Mouse (Mus musculus): Measurements from ENCODE around the gene Crygc.

Crygc gene

DNA sequence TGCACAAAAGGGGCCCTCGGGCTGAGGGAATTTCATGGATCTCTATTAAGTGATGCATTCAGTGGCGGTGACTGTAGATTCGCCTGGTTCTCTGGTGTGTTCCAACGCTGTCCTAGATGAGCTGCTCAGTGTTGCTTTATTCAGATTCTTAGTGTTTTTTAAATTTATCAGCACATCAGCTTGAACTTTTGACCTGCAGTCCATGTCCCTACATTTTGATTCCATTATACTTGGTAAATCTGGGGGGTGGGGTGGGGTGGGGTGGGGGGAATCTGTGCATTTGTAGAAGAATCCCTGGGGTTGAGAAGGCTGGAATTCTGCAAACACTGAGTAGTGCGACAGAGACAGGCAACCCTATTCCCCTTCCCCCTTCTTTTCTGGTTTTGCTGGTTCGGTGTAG, at the start of gene Crygc:
Gene Crygc (minus strand): TSS at position 101 of the 400 bp plus-strand sequence.
- no peak for DNase-seq

DNA sequence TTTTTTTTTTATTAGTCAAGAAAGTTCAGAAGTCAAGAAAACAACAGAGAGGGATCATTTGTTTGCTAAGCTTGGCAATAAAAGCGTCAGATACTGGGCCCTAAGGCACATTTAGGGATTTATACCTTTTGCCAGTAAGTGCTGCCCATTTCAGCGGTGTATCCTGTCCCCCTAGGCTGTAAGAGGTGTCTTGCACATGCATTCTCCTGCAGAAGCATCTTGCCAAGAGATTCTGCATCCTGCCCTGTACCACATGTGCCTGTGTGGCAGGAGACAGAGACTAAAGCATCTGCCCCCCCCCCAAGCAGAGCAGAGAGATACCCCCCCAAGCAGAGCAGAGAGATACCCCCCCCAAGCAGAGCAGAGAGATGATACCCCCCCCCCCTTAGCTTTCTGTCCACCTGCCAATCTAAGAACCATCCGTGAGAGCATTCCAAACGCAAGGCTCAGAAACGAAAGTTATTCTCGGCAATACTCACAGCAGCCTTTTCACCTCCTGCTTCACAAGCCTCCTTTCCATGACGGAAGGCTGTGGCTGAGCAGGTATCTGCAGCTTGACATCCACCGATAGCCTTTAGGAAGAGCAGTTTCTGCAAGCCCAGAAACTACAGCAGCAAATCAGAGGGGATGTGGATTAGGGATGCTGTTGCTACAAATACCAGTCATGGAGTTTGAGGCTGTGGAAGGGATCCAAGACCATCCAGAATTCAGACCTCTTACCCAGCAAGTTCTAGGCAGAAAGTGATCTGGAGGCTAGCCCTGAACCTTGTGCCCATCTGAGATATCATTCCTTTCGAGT, 49.3 kb upstream of the Crygc start, which contains the start of gene D630023F18Rik:
Gene D630023F18Rik (minus strand): TSS at position 641 of the 799 bp plus-strand sequence.
- DNase-seq = no peak

DNA sequence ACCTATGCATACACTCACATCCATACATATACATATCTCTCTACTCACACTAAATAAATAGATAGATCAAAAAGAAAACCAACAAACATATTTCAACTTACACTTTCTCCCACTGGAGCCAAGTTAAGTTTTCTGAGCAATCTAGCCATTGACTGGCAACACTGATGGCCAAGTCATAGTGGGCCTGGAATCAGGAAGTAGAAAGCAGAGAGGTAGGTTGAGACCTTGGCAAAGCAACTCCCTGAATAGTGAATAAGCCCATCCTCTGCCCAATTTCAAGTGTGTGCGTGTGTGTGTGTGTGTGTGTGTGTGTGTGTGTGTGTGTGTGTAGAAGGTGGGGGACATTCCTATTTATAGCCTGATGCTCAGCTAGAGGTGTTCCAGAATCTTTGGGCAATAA, 45.9 kb upstream of the Crygc start, which contains the start of gene Gm28845:
Gene Gm28845 (minus strand): TSS at position 121 of the 400 bp plus-strand sequence.
- DNase-seq = no peak

DNA sequence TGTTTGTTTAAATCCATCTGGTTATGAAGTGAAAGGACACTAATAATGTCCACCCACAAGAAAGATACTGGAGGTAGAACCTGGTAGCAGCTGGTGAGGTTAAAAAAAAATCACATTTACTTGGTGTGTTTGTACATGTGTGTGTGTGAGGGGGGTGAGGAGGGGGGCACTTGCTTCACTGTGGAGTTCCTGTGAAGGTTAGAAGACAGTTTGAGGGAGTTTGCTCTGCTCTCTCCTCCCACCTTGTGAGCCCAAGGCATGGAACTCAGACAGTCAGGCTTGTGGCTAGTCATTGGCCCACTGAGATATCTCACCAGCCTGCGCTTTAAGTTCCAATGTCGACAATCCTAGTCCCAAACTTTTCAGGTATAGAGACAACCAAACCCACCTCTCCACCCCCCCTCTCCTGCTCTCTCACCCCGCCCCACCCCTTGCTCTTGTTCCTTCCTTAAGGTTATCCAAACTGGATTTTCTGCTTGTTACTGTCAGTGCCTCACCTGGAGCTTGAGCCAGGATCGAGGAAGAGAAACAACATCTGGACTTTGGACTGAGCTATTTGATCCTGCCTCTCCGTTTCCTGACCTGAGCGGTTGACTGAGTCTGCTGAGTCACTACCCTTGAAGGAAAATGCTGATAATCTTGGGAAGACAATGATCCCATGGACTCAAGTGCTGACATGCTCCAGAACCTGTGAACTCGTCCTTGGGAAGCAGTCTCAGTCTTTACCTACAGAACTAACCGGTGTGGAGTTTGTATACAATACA, 44.8 kb upstream of the Crygc start:
- peak; percentile 74 for DNase-seq

DNA sequence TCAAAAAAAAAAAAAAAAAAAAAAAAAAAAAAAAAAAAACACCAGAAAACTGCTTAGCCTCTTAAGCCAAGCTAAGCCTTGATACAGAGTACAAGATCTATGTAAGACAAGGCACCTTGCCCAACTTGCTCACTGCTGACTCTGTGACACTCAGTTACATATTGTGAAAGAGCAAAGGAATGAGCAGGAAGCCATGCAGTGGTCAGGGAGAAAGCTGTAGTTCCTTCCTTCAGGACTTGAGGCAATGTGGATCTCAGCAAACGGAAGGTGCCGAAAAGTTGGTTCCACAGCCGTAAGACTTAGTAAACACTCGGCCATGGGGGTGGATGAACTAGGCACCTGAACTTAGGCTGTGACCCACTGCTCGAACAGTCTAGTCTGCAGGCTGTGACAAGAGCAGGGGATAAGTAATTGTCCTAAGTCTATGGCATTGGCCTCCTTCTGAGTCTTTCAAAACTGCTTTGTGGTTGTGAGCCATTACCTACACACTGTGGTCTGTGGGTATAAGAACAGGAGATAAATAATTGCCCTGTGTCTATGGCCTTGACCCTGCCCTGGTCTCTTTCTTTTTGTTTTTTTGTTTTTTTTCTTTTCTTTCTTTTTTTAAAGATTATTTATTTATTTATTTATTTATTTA, 40.2 kb upstream of the Crygc start:
- no peak for DNase-seq

DNA sequence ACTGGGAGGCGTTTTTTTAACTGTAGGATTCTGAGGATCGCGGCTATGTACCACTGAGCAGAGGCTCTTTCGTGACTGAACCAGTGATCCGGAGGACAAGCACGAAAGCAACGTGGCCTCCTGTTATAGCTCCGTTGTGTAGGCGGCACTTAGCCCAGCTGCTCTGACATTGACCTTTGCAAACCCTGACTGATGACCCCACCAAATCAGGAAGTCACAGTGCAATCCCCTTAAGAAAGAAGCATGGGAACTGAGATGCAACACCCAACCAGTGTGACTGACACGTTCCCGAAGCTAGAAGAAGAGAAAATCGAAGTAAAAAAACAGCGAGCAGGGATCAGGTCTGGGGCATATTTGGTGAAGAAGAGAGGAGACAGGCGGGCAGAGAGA, 39.3 kb upstream of the Crygc start:
- DNase-seq = no peak

DNA sequence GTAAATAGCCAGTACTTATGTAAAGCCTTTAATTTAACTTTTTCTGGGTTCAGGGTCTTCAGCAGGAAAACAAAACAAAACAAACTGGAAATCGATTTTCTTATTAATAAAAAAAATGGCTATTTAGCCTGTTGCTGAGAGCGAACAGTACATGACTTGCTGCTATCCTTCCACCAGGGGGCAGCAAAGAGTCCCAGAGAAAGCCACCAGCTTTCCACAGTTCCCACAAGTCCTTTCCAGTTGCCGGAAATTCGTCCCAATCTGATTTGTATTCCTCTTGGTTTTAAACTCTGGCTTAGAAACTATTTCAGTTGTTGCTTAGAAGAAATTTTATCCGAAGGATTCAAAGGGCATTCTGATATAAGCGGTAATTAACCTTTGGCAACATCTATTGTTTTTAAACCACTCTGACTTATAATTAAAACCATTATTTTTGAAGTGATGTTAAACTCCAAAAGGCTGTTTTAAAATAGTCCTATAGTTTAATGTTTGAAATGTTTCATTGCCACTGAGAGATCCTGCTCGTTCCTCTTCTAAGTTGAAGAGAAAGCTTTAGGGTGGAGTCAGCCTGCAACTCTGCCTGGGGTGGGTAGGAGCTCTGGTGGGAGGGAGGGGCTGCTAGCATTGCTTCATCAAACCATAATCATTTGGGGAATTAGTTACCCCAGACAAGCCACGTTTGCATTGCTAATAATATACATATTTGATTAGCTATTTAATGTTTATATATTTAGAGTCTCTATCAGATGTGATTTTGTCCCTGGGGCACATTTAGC, 38.7 kb upstream of the Crygc start:
- DNase-seq = peak; percentile 83

DNA sequence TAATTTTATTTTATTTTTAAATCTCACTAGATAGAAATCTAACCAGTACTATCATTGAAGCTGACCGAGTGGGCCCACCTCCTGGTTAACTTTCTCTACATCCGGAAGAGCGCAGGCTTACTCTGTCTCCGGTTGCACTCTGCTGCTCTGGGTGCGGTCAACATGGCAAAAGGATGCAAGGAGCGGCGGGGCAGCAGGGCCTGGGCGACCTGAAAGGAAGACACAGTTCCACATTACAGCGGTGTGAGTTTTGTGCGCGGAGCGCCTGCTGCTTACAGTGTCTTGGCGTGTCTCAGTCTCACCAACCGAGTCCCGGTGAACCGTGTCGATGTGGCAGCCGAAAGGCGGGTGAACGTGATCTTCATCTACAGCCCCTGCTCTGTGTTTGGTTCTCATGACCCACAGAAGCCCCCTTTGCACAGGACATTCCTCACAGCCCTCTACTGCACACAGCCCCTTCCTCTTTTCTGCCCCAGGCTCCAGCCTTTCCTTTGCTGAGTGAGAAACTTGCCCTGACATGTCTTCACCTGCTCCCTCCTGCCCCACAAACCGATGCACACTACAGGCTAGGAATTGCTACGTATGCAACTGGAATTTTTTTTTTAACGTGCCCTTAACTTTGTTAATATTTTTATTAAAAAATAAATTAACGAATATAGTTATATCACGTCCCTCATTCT, 36.4 kb upstream of the Crygc start:
- no peak for DNase-seq

DNA sequence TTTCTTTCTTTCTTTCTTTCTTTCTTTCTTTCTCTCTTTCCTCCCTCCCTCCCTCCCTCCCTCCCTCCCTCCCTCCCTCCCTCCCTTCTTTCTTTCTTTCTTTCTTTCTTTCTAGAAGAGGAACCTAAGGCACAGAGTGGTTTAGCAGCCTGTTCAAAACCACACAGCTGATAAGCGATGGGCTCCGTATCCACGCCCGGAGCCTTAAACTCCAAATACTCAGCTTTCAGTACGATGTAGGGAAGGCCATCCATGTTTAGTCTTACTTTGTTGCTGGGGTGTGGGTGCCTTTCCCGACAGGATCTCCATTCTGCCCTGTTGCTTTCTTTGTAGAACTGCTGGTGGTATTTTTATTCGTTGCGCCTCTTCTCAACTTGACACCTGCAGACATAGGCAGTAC, 35.7 kb upstream of the Crygc start:
- no peak for DNase-seq

DNA sequence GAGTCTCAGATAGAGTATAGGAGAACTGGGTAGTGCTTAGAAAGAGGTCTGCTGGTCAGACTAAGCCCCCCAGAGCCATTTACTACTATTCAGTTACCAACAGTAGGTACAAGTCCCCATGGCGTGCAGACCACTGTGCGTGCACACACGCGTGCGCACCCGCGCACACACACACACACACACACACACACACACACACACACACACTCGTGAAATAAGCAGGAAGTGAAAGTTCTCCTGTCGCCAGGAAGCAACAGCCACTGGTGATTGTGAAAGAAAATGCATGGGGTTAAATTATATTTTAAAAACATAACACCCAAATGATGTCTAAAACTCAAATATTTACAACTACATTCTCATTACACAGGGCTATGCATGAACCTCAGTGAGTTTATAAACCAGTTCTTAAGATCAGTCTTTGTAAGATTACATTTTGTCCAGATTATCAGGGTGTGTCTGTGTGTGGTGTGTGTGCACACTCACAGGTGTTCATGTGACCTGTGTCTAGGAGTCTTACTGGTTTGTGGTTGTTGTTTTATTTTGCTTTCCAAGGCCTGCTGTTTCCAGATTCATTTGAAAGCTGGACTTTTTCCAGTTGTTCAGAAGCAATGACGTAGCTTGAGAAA, 34.3 kb upstream of the Crygc start:
- DNase-seq = no peak

DNA sequence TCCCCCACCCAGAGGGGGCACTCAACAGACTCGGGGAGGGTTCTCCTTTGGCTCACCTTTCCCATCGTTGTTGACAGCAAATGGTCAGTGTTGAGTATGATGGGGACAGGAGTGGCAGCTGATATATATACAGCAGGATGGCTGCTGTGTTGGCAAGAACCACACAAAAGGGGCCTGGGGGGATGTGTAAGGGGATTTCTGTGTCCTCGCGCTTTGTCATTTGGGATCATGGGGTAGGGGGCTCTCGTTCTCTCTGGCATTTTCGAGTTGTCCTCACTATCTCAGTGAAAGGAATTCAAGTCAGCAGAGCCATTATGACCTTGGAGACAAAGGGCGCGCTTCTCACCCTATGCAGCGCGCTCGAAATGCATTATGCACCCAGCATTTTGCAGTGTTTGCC, 29.8 kb upstream of the Crygc start, which contains the start of gene Cryga:
Gene Cryga (minus strand): TSS at position 101 of the 400 bp plus-strand sequence.
- DNase-seq = no peak

DNA sequence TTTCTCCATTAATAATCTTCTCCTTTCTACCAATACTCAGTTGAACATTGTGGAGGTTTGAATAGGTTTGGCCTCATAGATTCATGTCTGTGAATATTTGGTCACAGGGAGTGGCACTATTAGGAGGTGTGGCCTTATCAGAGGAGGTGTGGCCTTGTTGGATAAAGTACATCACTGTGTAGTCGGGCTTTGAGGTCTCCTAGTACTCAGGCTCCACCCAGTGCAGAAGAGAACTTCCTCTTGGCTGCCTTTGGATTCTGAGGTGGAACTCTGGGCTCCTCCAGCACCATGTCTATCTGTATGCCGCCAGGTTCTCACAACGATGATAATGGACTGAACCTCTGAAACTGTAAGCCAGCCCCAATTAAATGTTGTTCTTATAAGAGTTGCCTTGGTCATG, 23.5 kb upstream of the Crygc start:
- no peak for DNase-seq

DNA sequence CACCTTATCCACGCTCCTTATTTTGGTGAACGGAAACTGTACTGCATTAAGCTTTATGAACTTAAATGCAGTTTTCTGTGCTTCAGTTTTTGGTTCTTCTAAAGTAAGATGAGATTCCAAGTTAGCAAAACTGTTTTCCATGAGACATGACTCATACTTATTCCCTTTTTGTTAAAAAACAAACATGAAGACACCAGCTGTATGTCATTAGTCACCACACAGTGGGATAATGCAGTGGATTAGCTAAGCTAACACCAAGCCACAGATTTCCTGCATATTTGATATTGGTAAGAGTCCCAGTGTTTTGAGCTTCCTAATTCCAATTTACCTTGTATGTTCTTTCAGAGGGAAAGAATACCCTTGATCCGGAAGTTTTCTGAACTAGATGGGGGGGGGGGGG, 18.1 kb upstream of the Crygc start:
- DNase-seq = no peak

DNA sequence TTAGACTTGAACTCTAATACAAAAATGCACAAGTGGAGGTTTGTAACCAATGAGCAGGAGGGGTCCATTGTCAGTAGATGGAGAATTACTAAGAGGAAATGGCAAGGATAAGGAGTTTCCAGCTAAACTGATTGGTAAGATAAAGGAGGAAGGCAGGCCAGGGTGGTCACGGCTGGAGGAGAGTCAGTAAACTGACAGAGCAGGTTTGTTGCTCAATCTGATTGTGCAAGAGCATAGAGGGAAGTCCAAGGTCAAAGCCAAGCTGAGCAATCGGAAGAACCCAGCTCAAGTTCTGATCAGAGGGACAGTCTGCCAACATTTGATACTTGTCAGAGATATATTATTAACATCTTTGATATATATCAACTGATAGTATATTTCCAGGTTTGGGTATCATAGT, 16.9 kb upstream of the Crygc start:
- no peak for DNase-seq

DNA sequence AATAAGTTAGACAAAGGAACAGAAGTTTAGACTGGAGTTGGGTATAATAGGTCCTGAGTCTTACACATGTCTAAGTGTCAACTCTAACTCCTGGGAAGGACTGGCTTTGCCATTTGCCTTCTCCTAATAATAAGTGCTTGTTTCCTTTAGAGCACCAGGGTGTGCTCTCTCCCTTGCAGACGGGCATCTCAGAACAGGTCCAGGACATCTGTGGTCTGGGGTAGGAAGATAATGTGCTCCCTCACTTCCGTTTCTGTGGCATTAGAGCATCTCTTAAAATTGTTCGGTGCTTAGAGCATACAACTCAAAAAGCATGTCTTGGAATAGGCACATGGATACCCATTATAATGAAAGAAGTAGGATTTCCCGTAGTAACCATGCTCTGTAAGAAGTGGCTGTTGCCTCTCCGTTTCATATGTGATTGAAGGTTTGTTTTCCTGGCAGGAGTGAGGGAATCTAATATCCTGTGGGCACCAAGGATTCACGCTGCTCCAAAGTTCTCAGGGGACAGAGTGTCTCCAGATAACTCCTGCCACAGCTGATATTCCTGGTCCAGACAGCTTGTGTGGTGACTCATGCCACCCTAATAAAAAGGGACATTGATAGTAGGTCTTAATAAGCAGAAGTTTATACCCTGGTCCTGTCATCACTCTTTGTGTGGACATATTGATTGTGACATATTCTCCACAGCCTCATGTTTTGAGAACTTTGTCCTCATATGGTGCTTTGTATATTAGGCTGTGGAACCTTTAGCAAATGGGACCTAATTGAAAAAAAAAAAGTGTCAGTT, 15.3 kb upstream of the Crygc start:
- no peak for DNase-seq

DNA sequence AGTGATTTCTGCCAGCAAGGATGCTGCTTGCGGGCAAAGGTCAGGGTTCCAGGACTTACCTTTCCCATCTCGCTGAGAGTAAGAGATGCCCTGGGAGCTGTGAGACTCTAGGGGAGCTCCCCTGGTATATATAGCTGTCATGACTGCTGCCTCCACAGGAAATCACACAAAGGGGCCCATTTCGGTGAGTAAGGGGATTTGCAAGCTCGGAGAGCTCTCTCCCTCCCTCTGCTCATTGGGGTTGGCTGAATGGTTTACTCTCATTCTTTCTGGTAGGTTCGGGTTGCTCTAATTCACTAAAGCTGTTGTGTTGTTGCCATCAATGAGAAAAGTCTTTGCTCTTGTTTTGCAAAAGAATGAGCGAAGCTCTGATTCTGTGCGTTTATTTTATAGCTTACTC, 8.7 kb upstream of the Crygc start, which contains the start of gene Crygb:
Gene Crygb (minus strand): TSS at position 101 of the 400 bp plus-strand sequence.
- DNase-seq = no peak

DNA sequence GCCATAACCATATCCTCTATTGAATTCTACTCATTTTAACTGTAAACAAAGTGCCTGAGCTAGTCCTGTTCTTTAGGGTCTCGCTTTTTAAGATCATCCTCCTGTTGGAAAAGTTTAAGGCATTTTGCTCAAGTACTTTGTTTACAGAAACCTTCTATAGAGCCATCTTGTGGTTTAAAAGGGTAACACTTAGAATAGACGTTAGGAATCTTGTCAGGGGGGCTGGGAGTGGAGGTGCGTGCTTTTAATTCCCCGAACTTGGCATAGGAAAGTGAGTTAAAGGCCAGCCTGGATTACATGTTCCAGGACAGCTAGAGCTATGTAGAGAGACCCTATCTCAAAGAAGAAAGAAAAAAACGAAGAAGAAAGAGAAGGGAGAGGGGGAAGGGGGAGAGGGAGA, 2.1 kb upstream of the Crygc start:
- DNase-seq = no peak

DNA sequence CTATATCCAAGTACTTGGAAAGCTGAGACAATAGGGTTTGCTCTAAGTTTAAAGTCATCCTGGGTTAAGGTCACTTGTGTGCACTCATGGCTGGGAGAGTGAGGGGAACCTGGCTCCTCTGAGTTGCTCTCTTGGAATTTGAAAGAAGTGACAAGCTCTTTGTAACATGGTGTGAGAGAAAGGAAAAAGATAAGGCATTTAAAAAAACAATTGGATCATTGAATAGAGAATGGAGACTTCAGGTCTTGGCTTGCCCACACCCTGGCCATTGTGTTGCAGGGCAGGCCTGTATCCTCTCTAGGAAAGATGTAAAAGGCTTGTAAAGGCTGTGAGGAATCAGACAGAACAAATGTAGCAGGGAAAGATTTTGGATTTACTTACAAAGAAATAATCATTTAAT, 5.6 kb downstream of the Crygc start:
- DNase-seq = no peak

DNA sequence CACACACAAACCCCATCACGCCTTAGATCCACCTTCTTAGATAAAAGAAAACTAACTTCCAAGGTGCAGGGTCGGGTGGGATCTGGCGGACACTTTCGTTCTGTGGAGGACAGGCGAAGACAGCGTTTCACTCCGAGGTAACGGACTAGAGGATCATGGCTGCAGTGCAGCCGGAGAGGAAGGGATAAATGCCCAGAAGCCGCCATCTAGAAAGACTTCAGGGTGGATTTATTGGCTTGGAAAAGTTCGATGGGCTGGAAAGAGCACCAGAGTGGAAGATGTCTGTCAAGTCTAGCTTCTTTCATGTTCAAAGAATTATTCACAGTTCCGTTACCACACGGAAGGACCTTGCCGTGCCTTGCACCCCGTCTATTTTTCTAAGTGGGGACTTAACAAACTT, 9.3 kb downstream of the Crygc start:
- DNase-seq = no peak

DNA sequence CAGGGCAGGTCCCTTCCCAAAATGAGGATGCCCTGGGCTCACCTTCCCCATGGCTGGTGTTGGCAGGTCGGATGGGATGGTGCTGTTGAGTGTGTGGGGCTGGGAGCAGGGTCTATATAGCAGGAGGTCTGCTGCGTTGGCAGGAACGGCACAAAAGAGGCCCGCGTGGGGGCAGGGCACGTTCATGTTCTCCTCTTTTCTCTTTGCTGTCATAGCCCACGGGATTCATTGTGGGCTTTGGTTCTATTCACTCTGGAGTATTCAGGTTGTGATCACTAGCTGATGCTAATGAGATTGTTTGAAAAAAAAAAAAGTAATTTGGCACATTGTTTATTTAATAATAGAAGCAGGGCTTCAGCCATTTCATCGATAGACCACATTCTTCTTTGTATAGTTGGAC, 10.1 kb downstream of the Crygc start, which contains the start of gene Crygd:
Gene Crygd (minus strand): TSS at position 101 of the 400 bp plus-strand sequence.
- no peak for DNase-seq

DNA sequence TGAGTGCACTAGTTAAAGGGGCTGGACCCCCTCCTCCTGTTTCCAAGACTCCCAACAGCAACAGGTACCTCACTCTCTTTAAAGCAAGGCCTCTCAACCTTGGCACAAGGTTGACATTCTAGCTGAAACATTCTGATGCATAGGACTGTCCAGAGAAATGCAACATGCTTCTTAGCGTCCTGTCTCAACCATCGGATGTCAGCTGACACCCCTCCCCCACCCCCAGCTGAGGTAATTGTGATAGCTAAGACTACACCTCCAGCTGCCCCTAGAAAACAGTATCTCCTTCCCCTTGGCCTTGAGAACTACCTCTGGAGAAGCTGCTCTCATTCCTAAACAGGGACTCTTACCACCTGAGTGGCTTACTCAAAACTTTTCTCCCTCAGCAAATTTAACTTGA, 21.3 kb downstream of the Crygc start:
- no peak for DNase-seq

All from kidney, postnatal 14 days (tissue).